Mouse (Mus musculus): ENCODE data around the gene B4galnt1.
A peak's percentile ranks its signal among the peaks of the same experiment; 100 is the strongest.

B4galnt1 gene

DNA sequence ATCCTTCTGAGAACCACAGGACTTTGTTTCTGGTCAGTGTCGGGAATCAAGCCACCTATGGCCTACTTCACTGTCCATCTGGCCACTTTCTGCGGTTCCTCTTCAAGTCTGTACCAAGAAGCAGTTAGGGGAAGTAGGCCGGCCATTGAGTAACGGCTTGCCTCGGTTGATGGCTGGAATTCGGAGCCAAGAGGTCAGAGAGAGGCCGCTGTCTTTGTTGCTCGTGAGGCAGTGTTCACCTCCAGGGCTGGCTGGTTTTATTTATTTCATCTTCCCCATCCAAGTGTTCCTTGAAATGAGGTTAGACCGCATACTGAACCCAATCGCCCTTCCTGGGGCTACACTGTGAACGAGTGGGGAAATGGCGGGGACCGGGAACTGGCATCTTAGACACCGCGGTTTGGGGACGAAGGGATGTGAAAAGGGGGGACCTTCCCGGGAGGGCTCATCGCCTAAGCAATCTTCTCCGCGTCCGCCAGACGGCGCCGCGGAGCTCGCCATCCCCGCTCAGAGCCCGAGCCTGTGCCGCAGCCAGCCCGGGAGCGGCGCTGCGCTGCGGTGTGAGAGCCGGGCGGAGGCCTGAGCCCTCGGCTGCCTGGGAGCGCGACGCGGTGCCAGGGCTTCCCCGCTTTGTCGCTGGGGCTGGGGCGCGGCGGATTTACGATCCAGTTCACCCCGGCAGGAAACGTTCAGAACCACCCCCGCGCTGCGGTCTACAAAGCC is at the start of gene B4galnt1:
Gene B4galnt1, plus strand, starts transcription at position 595 of the 723 bp plus-strand sequence.
- peak; percentile 74 to 77 for DNase-seq

DNA sequence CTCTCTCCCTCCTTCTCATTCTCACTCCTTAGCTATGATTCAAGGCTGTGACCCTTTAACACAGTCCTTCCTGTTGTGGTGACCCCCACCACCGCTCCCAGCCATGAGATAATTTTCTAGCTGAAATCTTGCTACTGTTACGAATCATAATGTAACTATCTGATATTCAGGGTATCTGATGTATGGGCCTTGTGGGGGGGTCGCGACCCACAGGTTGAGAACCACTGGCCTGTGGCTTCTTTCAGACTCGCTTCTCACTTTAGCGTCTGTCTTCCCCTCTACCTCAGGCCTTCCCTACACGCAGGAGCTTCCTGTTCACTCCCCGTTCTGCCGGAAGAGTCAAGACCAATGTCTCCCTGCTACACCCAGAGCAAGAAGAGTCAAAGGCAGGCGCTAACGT is 46.6 kb upstream of the B4galnt1 start:
- no peak for DNase-seq

DNA sequence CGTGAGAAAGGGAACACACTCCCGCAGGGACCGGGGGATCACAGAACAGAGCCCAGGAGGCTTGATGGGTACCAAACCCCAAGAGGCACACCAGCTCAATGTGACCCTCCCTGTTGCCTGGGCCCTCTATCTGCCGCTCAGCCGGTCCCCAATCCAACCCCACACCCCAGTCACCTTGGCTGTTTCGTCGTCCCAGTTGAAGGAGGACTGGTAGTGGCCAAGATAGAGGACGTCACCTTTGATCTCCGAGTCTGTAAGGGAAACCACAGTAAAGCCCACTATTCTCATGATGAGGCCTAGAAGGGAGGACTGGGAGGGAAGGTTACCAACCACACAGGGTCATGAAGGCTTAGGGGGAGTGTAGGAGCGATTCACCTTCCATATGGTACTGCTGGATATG is 45.8 kb upstream of the B4galnt1 start:
- no peak for DNase-seq

DNA sequence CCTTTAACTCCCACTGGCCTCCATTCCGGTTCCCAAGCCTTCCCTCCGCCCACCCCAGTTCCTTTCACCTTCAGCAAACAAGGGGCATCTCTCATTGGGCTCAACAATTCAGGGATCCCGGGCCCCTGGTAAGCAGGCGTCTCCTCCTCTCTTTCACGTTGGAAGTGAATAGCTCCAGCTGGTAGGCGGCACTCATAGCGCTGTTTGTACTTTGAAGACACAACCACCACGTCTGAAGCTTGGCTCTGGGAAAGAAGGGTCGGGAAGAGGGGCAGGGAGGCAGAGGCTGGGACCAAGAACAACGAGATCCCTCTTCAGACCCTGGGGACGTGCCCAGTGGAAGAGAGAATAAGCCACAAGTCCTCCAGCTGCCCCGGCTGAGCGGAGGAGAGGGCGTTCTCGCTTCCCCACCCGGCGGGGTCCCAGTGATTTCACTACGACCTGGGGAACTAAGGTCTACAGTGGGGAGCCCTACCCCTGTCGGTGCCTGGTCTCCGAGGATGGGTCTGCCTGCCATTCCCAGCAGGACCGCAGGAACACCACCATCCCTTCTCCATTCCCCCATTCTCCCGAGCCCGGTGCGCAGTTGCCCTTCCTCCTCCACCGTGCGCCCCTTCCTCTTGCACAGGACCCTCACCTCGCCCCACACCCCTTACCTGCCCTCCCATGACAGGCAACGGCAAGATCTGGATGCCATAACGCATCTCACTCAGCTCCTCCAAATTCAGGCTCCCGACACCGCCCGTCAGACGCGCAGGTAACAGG is 44.5 kb upstream of the B4galnt1 start:
- no peak for DNase-seq

DNA sequence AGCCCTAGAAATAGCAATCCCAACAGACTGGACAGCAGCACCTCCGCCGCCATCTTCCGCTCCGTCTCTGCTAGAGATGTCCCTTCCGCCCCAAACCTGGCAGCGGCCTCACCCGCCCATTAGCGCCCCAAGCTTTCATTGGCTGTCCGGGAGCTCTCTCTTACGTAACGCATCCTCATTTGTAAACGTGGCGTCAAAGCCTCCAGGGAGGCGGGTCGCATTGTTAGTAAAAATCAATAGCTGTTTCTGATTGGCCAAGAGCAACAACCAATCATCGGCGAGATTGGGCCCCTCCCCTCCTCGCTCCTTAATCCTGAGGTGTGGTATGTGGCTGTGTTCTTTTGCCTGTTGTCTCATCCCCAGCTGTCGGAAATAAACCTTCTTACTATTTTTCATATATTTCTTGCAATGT is 44.0 kb upstream of the B4galnt1 start, which contains the start of gene Os9:
Gene Os9, minus strand, starts transcription at position 66 of the 412 bp plus-strand sequence.
- DNase-seq, result peak; percentile 98

DNA sequence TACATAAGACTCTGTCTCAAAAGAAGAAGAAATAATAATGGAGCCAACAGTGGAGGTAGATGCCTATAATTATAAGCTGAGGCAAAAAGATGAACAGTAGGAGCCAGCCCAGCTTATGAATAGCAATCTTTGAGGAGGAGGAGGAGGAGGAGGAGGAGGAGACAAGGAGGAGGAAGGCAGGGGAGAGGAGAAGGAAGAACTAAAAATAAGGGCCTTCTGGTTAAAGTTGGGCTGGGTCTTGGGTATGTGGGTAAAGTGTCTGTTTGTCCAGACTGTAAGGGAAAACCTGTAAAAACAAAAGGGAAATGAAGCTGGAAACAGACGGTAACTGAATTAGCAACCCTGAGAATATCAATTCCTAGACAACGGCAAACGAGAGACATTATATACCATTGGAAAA is 43.0 kb upstream of the B4galnt1 start:
- DNase-seq, result no peak

DNA sequence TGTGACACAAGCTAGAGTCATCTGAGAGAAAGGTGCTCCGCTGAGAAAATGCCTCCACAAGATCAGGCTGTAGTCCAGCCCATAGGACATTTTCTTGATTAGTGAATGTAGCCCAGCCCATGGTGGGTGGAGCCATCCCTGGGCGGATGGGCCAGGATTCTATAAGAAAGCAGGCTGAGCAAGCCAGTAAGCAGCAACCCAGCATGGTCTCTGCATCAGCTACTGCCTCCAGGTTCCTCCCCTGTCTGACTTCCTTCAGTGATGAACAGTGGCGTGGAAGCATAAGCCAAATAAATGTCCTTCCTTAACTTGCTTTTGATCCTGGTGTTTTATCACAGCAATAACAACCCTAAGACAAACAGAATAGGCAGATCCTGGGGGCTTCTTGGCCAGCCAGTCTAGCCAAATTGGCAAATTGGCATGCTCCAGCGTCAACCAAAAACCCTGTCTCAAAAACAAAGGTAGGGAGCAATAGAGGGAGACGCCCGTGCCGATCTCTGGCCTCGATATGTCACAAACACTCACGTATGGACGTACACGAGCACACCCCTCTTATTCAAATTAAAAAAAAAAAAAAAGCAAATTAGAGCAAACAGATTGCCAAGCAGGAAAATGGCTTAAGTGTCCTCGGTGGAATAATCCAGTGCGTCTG is 42.1 kb upstream of the B4galnt1 start:
- no peak for DNase-seq

DNA sequence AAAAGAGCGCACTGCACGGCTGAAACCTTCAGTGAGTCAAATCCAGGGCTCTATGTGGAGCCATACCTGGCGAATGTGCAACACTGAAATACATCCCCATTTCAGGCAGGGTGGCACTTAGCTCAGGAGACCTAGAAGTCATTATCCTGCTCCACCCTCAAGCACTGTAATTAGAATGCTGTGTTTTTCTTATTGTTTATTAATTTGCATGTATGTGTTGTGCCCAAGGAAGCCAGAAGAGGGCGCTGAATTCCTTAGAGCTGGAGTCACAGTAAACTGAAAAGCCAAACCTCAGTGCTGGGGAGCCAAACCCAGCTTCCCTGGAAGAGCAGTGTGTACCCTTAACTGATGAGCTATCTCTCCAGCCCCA is 41.6 kb upstream of the B4galnt1 start:
- peak; percentile 48 to 72 for DNase-seq

DNA sequence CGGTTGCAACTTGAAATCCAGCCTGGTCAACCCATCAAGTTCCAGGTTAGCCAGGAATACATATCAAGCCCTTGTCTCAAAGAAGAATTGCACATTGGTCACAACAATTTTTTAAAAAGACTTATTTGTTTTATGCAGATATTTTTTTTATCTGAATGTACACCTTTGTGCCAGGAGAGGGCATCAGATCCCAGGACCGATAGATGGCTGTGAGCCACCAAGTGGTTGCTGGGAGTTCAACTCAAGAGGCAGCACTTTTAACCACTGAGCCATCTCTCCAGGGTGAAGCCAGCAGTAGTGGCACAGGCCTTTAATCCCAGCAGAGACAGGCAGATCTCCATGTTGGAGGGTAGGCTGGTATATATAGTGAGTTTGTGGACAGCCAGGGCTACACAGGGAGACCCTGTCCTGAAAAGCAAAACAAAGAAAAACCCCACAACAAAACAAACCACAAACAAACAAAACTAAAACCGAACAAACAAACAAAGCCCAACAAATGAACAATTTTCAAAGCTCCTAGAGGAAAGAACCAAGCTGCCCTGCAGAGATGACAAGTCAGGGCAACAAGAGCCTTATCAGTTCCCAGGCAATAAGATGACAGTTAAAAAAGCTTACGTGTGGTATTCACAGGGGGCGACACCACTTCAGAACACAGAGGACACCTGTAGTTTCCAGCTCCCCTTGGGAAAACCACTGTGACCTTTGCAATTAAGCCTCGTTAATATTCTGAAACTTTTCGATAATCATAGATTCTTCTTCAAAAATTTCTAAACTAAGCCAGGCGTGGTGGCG is 39.6 kb upstream of the B4galnt1 start:
- DNase-seq, result peak; percentile 35 to 67

DNA sequence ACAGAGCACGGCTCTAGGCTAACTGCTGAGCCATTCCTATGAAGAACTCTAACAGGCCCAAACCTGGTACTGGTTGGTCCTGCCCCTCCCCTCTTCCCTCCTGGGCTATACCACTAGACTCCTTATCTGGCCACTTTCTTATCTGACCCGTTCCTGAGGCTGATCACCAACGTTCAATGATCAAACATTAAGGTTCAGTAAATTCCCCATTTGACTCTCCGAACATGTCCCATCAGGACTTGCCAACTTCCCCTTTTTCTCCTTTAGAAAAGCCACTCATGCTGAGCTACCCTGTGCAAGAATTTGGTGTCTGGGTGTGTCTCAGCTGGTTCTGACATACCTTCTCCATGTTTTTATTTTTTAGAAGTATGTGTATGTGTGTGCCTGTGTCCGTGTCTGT is 38.4 kb upstream of the B4galnt1 start:
- DNase-seq, result peak in 1 of 2 experiments; percentile 10

DNA sequence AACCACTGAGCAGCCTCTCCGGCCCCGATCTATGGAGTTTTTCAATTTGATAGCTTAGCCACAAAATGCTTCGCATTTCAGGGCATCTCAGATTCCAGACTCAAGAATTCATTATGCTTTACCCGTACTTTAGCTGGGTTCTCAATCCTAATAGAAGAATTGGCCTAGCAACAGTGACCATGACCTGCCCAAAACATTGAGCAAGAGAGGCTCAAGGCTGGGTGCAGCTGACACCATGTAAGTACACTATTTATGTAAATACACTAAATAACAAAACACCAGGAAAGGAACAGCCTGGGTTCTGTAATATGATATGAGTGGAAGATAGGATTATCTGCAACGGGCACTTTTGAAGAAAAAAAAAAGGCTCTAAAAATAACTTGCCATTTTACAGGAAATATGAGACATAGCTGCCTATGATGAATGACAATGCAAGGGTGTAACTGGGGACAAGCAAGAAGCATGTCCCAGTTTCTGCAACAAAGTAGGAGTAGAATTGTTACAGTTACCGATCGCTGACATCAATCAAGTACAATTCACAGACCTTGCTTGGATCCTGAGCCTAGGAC is 37.2 kb upstream of the B4galnt1 start:
- DNase-seq, result peak; percentile 45 to 66

DNA sequence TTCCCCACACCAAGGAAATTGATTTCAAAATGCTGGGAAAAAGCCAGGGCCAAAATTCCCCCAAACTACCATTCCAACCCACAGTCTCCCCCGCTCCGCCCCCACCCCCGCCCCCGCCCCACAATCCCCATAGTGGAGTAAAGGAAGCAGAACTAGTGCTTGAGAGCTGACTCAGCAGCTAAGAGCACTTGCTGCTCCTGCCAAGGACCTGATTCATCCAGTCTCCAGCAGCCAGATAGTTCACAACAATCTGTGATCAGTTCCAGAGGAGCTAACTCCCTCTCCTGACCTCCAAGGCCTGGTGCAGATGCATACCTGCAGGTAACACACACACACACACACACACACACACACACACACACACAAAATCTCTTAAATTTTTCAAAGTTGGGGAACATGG is 35.6 kb upstream of the B4galnt1 start:
- peak in 1 of 2 experiments; percentile 43 for DNase-seq

DNA sequence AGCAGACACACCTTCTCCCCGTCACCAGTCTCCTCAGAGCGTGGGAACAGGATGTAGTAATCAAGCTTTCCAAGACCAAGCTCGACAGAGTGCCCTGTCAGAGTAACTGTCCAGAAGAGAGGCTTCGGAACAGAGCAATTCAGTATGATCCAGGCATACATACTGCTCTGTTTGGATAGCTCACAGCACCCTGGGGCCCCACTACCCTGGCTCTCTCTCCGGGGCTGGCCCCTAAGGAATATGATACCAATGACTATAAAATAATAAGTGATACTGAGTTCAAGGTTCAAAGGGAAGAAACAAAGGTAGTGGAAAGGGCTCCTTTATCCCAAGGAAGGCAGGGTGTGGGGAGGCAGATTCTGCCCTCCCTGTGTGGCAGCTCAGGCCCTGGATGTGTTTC is 32.6 kb upstream of the B4galnt1 start:
- DNase-seq, result no peak

DNA sequence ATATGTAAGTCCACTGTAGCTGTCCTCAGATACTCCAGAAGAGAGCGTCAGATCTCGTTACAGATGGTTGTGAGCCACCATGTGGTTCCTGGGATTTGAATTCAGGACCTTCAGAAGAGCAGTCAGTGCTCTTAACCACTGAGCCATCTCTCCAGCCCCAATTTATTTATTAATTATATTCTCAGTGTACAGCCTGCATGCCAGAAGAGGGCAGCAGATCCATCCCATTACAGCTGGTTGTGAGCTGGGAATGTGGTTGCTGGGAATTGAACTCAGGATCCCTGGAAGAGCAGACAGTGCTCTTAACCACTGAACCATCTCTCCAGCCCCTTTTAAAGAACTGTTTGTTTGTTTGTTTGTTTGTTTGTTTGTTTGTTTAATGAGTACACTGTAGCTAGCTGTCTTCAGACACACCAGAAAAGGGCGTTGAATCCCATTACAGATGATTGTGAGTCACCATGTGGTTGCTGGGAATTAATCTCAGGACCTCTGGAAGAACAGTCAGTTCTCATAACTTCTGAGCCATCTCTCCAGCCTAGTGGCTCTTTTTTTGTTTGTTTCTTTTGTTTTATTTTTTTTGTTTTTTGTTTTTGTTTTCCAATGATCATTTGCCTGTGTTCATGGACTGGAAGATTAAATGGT is 30.5 kb upstream of the B4galnt1 start:
- DNase-seq, result peak in 1 of 2 experiments; percentile 38

DNA sequence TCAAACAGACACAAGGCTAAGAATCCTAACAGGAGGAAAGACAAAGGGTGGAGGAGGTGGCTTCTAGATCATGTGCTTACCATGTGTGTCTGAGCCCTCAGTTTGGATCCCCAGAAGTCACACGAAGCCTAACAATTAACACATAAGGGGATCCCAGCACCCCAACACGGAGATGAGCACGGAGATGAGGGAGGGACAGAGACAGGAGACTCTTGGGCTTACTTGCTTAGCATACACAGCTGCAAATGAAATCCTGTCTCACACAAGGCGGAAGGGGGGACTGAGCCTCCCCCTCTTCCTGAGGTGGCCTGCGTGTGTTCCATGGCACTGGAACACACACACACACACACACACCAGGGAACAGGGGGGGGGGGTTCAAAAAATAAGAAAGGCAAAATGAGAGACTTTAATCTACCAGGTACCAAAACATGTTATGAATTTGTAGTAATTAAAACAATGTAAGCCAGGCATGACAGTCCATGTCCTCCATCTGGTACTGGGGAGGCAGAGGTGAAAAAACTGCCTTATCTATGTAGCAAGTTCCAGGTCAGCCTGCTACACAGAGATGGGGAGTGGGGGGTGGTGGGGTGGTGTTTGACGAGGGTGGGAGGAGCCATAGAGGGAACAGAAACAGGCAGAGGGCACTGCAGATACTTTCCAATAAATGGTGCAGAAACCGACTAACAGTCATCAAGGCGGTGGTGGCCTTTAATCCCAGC is 29.7 kb upstream of the B4galnt1 start:
- DNase-seq, result no peak

DNA sequence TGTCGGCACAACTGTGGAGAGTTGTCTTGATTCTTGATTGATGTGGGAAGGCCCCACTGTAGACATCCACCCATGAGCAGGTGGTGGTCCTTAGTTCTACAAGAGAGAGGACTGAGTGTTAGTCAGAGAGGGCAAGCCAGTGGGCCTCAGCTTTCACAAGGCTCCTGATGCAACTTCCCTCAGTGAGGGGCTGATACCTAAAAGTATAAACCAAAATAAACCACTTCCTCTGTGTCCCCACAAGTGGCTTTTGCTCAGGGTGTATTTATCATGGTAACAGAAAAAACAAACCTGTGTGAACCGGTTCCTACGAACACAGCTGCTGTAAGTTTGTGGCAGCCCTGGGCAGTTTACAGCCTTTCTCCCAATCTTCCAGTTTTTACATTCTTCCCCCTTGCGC is 28.5 kb upstream of the B4galnt1 start:
- peak; percentile 33 to 41 for DNase-seq

DNA sequence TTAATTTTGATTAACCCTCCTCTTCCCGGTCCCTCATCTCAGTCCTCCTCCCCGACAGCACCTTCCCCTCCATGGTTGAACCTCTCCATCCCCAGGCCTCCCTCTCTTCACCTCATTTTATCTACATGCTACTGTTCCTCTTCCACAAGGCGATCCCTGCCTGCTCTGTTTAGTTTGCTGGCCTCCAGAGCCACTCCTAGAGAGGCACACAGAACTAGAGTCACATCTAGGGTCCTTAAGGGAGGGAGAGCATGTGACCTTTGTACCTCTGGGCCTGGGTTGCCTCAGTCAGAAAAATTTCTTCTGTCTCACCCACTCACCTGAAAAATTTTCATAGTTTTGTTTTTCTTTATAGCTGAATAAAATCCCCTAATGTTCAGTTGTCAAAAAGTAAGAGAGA is 27.1 kb upstream of the B4galnt1 start:
- DNase-seq, result no peak

DNA sequence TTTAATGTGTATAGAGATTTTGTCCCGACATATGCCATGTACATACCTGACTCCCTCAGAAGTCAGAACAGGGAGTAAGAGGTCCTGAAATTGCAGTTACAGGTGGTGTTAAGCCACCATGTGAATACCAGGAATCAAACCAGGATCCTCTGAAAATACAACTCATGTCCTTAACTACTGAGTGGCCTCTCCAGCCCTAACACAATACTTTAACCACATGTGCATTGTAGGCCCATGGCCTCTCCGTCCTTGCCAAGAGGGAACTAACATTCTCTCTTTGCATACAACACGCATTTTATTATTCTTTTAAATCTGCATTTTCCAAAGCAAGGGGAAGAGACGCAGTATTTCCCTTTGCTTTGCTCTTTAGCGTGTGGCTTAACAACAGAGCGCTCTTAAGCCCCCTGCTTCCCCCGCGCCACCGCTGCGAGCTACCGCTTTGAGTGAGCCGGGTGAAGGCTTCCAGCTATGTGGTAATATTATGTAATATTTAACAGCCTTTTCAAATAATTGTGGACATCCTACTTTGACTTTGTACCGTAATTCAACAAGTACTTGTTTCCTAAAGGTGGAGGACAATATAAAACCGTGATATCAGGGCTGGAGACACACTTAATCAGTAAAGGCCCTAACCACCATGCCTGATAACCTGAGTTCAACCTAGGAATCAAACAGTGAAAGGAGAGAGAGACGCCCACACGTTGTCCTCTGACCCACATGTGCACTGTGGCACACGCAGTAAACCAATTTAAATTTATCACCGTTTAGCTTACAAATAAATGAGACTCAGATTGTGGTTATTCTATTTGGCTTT is 26.5 kb upstream of the B4galnt1 start:
- peak in 1 of 2 experiments; percentile 31 for DNase-seq

DNA sequence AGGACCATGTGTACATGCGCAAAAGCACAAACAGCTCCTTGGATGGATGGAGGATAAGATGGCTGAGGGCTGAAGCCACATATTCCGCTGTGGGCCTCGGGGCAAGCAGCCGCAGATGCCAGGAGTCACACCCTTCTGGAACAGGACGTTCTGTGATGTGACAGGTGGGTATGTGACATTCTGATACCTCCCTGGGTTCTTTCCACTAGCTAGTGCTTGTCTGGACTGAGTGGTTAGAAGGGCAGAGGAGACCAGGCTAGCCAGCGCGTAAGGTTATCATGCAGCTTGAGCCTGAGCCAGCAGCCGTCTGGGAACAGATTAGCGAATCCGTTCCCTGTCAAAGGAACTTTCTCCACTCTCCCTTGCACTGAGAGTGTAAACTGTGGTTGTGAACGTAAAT is 24.1 kb upstream of the B4galnt1 start:
- no peak for DNase-seq

DNA sequence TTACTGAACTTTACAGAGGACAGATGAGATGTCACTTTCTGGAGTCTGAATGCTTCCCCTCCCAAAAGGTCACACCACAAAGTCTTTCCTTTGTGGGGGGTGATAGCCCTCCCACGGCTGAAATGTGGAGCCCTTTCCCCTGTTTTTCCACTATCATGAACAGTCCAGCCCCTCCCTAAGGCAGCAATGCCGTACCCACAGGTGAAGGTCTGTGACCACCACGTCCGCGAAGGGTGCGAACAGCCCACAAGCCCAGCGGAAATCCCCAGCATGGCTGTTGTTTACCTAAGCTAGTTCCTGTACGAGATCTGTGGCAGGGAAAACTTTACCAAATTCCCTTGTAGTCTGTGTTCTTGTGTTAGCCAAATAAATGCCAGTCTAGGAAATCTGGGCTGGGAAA is 23.5 kb upstream of the B4galnt1 start:
- peak in 1 of 2 experiments; percentile 30 for DNase-seq
